Mouse (Mus musculus) mouse trophoblast stem cell (cell line): Measurements from ENCODE around the gene Calhm5.

Experiments used
- in situ Hi-C, 2 experiments: fragments of 300-500 bp; cut with MseI, MboI; formaldehyde crosslinking; loops; 2 replicates in 1 of 2; 3 replicates in 1 of 2; pipeline ENCODE4 v1.15.1; 2025

Gene Calhm5

DNA sequence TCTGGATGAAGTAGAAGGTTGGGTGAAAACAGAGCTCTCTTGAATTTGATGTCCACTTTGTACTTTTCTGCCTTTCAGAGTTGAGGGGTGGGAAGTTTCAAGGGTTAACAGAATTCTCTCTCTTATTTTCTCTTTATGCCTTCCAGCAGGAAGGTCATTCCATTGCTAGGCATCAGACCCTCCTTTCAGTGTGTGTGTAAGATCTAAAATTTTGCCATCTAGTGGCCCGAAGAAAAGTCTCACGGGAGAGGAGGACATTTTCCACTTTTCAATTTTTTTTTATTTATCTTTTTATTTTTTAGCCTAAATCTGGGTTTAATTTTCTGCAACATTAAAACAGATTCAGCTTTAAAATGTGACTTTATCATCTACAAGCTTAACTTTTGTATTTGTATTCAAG is 24.7 kb downstream of the Calhm5 start:
- in situ Hi-C loops = no loop called here

DNA sequence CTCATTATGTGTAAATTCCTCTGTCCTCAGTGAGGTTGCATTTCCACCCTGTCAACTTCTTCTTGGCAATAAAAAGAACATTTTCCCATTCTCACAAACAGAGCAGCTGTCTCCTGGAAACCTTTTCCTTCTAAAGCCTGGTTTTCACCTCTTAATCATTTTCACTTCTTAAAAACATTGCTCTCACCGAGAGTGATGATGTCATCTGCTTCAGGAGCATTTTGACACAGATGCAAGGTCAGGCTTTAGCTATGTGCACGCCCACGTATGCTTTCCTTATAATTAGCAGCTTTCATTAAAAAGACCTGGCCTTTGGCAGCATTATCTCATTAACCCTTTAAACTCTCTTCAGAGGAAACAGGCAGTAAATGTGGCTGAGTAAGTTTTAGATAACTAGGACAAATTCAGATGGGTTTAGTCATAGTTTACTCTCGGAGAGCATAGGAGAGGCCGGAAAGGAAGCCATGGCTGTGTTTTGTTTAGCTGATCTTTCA is 25.3 kb downstream of the Calhm5 start:
- in situ Hi-C loops = no loop called here

DNA sequence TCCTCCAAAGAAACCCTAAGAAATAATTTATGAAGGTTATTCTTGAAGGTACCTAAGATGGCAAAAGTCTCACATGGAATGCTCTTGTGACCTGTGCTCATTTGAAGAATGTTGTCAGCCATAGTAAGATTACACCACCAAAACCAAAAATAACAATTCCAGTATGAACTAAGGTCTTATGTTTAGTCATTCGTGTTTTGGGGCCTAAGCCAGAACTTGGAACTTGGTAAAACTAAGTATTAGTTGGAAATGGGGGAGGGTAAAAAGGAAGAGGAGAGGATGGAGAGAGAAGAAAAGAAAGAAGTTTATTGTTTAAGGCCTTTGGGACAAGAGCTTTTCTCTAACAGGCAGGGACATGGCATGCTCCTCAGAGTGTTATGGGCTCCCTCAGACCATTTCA is 26.7 kb downstream of the Calhm5 start:
- in situ Hi-C loops = no loop called here

DNA sequence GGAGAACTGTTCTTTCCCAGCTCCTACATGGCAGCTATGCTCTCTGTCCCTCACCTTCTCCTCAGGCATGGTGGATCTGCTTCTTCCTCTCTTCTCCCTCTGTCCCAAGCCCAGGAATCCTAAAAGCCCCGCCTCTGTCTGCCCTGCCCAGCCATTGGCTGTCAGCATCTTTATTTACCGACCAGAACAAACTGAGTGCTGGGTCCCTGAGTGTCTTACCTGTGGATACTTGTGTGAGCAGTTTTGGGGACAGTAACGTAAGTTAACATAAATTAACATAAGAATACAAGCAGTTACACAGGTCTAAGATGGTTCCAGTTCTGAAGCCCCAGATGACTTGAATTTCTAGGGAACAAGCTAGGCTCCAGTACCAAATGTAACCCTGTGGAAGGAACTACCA is 29.7 kb downstream of the Calhm5 start:
- in situ Hi-C loops = no loop called here

DNA sequence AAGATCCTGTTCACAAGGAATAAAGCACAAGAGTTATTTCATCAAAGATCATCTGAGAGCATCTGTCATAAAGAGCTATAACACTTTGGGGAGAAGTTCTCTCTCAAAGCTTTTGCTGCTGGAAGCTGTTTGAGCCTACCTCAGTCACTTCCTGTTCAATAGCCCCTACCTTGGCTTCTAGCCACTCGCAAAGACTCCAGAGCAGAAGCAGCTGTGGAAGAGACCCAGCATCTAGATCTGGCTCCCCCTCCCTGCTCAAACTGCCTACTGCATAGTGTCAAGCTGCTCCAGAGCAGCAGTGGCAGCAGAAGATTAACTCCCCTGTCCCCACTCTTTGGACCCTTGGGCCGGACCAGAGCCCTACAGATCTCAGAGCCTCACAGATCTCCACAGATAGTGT is 42.3 kb downstream of the Calhm5 start:
- in situ Hi-C loops = no loop called here

DNA sequence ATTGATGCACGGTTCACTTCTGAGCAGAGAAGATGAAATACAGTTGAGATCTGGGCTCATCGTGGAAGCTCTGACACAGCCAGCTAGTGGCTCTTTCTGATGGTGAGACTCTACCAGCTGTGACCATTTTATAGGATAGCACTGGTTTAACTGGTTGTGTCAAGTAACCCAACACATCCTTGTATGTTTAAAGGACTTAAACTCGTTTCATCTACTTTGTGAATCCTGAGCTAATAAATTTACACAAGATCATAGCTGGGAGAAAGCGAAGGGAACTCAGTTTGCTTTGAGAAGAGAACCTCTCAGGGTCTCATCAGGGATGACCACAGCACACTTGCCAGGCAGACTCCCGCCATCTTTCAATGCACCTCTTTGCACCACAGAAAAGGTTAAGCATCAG is 52.1 kb downstream of the Calhm5 start, which contains the start of gene Calhm4:
Gene Calhm4 (minus strand): TSS at position 101 of the 400 bp plus-strand sequence.
- in situ Hi-C loops = loop anchor here in 1 of 2 experiments (25.0 kb wide), 1 partner anchor 193 kb away; no protein-coding TSS in a partner anchor
